Mouse (Mus musculus): Measurements from ENCODE around the gene Capns2. TPM values are rescaled to one million over a fixed set of nuclear protein-coding genes. Genes with fewer than 3 reads are reported as not detected.

Capns2 gene
- polyA plus RNA-seq (2012; rRNA removed) (23.8 and 34.3 TPM in 2 replicates), polyA plus RNA-seq (2014; fragmentation: Nextera tagmentation; extraction: Ambion mirVana) (35.8 and 52.5 TPM in 2 replicates)

- no peak for DNase-seq (ENCODE audit: low spot score)
- no peak for TF ChIP-seq POLR2A (IDR thresholded peaks at IDR 0.05; ENCODE audit: borderline replicate concordance, extremely low read depth, insufficient read depth, insufficient read length)
- H3K27ac ChIP-seq (replicated peaks; ENCODE audit: low read depth, low read length): no peak within 1 kb of the TSS
- H3K4me3 ChIP-seq (replicated peaks; ENCODE audit: low read length): no peak within 1 kb of the TSS
- H3K9ac ChIP-seq (ENCODE audit: low read depth, low read length, severe bottlenecking): no peak within 1 kb of the TSS
- no peak within 1 kb of the TSS for H3K4me2 ChIP-seq (replicated peaks; ENCODE audit: low read depth, low read length, severe bottlenecking)
- 89% methylated on average over 5 of the region's 5 CpGs for WGBS
- no peaks in the 10 kb centered on the region for H3K9me3 ChIP-seq (ENCODE audit: control insufficient read depth, low read length)
- H3K36me3 ChIP-seq (ENCODE audit: control insufficient read depth, insufficient read depth, low read length): no peaks in the 10 kb centered on the region
- ATAC-seq (ENCODE audit: low FRiP score, low read depth): no peak
- H3K4me1 ChIP-seq (ENCODE audit: control insufficient read depth, insufficient read depth, low read length): no peaks in the 10 kb centered on the region
- H3K27me3 ChIP-seq (ENCODE audit: control insufficient read depth, insufficient read depth, low read length): no peaks in the 10 kb centered on the region
These were observed at the start of gene Capns2 for GRCm38 (mm10) chr8:92901107-92901506. Capns2 (plus strand) TSS chr8:92901407.

- H3K36me3 ChIP-seq (ENCODE audit: control insufficient read depth, insufficient read depth, low read length): peaks cover 47% of the 10 kb centered on the region
- H3K27ac ChIP-seq (replicated peaks; ENCODE audit: low read depth, low read length): no peak overlapping the region
- H3K4me3 ChIP-seq (replicated peaks; ENCODE audit: low read length): no peak overlapping the region
- H3K9ac ChIP-seq (ENCODE audit: low read depth, low read length, severe bottlenecking): no peak overlapping the region
- TF ChIP-seq POLR2A (IDR thresholded peaks at IDR 0.05; ENCODE audit: borderline replicate concordance, extremely low read depth, insufficient read depth, insufficient read length): no peak
- no peak overlapping the region for H3K4me2 ChIP-seq (replicated peaks; ENCODE audit: low read depth, low read length, severe bottlenecking)
- H3K27me3 ChIP-seq (ENCODE audit: control insufficient read depth, insufficient read depth, low read length): no peaks in the 10 kb centered on the region
- no peak for DNase-seq (ENCODE audit: low spot score)
- WGBS: 57% methylated on average over 18 of the region's 18 CpGs
- peaks cover 3% of the 10 kb centered on the region; the same call in 1 of the 2 replicates for H3K4me1 ChIP-seq (ENCODE audit: control insufficient read depth, insufficient read depth, low read length)
- no peak for ATAC-seq (ENCODE audit: low FRiP score, low read depth)
- H3K9me3 ChIP-seq (ENCODE audit: control insufficient read depth, low read length): no peaks in the 10 kb centered on the region
These were observed 47.8 kb upstream of the Capns2 start for GRCm38 (mm10) chr8:92853188-92853983.

- Histone ChIP-seq H3K4me3 (replicated peaks; ENCODE audit: low read length) (peak overlapping the region; percentile 59; the same call in 1 of the 2 replicates), H3K27ac (replicated peaks; ENCODE audit: low read depth, low read length) (no peak overlapping the region), H3K4me2 (replicated peaks; ENCODE audit: low read depth, low read length, severe bottlenecking) (peak overlapping the region; percentile 70), H3K9ac (ENCODE audit: low read depth, low read length, severe bottlenecking) (no peak overlapping the region), H3K4me1 (ENCODE audit: control insufficient read depth, insufficient read depth, low read length) (no peaks in the 10 kb centered on the region), H3K27me3 (ENCODE audit: control insufficient read depth, insufficient read depth, low read length) (no peaks in the 10 kb centered on the region), H3K9me3 (ENCODE audit: control insufficient read depth, low read length) (no peaks in the 10 kb centered on the region), H3K36me3 (ENCODE audit: control insufficient read depth, insufficient read depth, low read length) (peaks cover 34% of the 10 kb centered on the region)
- no peak for ATAC-seq (ENCODE audit: low FRiP score, low read depth)
- no peak for TF ChIP-seq POLR2A (IDR thresholded peaks at IDR 0.05; ENCODE audit: borderline replicate concordance, extremely low read depth, insufficient read depth, insufficient read length)
- WGBS: 84% methylated on average over 3 of the region's 3 CpGs
- no peak for DNase-seq (ENCODE audit: low spot score)
These were observed 46.5 kb upstream of the Capns2 start for GRCm38 (mm10) chr8:92854673-92855072.

GRCm38 (mm10) chr8:92855171-92855894, 45.9 kb upstream of the Capns2 start, which contains the start of gene Lpcat2:
Lpcat2 (plus strand) TSS chr8:92855339.
- no peak for TF ChIP-seq POLR2A (IDR thresholded peaks at IDR 0.05; ENCODE audit: borderline replicate concordance, extremely low read depth, insufficient read depth, insufficient read length)
- H3K9me3 ChIP-seq (ENCODE audit: control insufficient read depth, low read length): no peaks in the 10 kb centered on the region
- WGBS: under 1% methylated on average over 50 of the region's 50 CpGs
- H3K9ac ChIP-seq (ENCODE audit: low read depth, low read length, severe bottlenecking): peak within 1 kb of the TSS; percentile 65
- H3K4me3 ChIP-seq (replicated peaks; ENCODE audit: low read length): peak within 1 kb of the TSS; percentile 59
- no peaks in the 10 kb centered on the region for H3K4me1 ChIP-seq (ENCODE audit: control insufficient read depth, insufficient read depth, low read length)
- peaks cover 28% of the 10 kb centered on the region for H3K36me3 ChIP-seq (ENCODE audit: control insufficient read depth, insufficient read depth, low read length)
- no peak within 1 kb of the TSS for H3K27ac ChIP-seq (replicated peaks; ENCODE audit: low read depth, low read length)
- ATAC-seq (ENCODE audit: low FRiP score, low read depth) (peak; percentile 64), DNase-seq (ENCODE audit: low spot score) (peak; percentile 74)
- no peaks in the 10 kb centered on the region for H3K27me3 ChIP-seq (ENCODE audit: control insufficient read depth, insufficient read depth, low read length)
- peak within 1 kb of the TSS; percentile 70 for H3K4me2 ChIP-seq (replicated peaks; ENCODE audit: low read depth, low read length, severe bottlenecking)

- Histone ChIP-seq H3K9ac (ENCODE audit: low read depth, low read length, severe bottlenecking) (no peak overlapping the region), H3K4me3 (replicated peaks; ENCODE audit: low read length) (peak overlapping the region; percentile 59), H3K27me3 (ENCODE audit: control insufficient read depth, insufficient read depth, low read length) (no peaks in the 10 kb centered on the region), H3K4me1 (ENCODE audit: control insufficient read depth, insufficient read depth, low read length) (no peaks in the 10 kb centered on the region), H3K4me2 (replicated peaks; ENCODE audit: low read depth, low read length, severe bottlenecking) (peak overlapping the region; percentile 70; the same call in 1 of the 2 replicates), H3K27ac (replicated peaks; ENCODE audit: low read depth, low read length) (no peak overlapping the region), H3K36me3 (ENCODE audit: control insufficient read depth, insufficient read depth, low read length) (peaks cover 19% of the 10 kb centered on the region), H3K9me3 (ENCODE audit: control insufficient read depth, low read length) (no peaks in the 10 kb centered on the region)
- DNase-seq (ENCODE audit: low spot score): no peak
- WGBS: 73% methylated on average over 7 of the region's 7 CpGs
- ATAC-seq (ENCODE audit: low FRiP score, low read depth): no peak
- no peak for TF ChIP-seq POLR2A (IDR thresholded peaks at IDR 0.05; ENCODE audit: borderline replicate concordance, extremely low read depth, insufficient read depth, insufficient read length)
These were observed 44.8 kb upstream of the Capns2 start for GRCm38 (mm10) chr8:92856273-92856986.
